Mouse (Mus musculus) intestine, embryonic 16.5 days (tissue): ENCODE data around the gene Selenbp2. TPM values are rescaled to one million over a fixed set of nuclear protein-coding genes. Genes with fewer than 3 reads are reported as not detected.
A peak's percentile ranks its signal among the peaks of the same experiment; 100 is the strongest.
"Not testable (repeated sequence)": the region's sequence is repeated elsewhere in the genome, so short reads cannot be mapped to it uniquely, and the experiment has no call there.

ENCODE experiments used
- ATAC-seq: fragments of 200-750 bp; cut with Nextera tagmentation; 2 replicates; pipeline ENCODE4 v1.8.0; 2017; ENCODE audit warnings: moderate TSS enrichment, moderate library complexity
- H3K27ac ChIP-seq: fragments of 300-500 bp; sonication (generic); 2 replicates; pipeline ENCODE4 v1.5.1; 2014; ENCODE audit warnings: mild to moderate bottlenecking, low read length
- H3K27me3 ChIP-seq: fragments of 300-500 bp; sonication (generic); replicated peaks from 2 replicates; pipeline ENCODE4 v1.6.1; 2014; ENCODE audit warnings: low read length, control low read depth, mixed read lengths; ENCODE audit not compliant: control insufficient read depth, insufficient read depth
- H3K36me3 ChIP-seq: fragments of 300-500 bp; sonication (generic); 2 replicates; pipeline ENCODE4 v1.6.1; 2014; ENCODE audit warnings: low read length, control low read depth; ENCODE audit not compliant: control insufficient read depth, insufficient read depth
- H3K4me1 ChIP-seq: fragments of 300-500 bp; sonication (generic); 2 replicates; pipeline ENCODE4 v1.6.1; 2014; ENCODE audit warnings: low read length, control low read depth, mixed read lengths; ENCODE audit not compliant: control insufficient read depth, insufficient read depth
- H3K4me2 ChIP-seq: fragments of 300-500 bp; sonication (generic); 2 replicates; pipeline ENCODE4 v1.6.1; 2014; ENCODE audit warnings: low read depth, low read length, control low read depth
- H3K4me3 ChIP-seq: fragments of 300-500 bp; sonication (generic); 2 replicates; pipeline ENCODE4 v1.5.1; 2014; ENCODE audit warnings: mild to moderate bottlenecking, low read length
- H3K9ac ChIP-seq: fragments of 300-500 bp; sonication (generic); 2 replicates; pipeline ENCODE4 v1.6.1; 2014; ENCODE audit warnings: low read depth, low read length
- H3K9me3 ChIP-seq: fragments of 300-500 bp; sonication (generic); 2 replicates; pipeline ENCODE4 v1.6.1; 2016; ENCODE audit warnings: low read length, control low read depth; ENCODE audit not compliant: control insufficient read depth
- WGBS: fragments of 180-500 bp; shearing (Covaris S2); extraction: QIAGEN DNeasy Blood & Tissue Kit; methylation state at CpG from one replicate; pipeline ENCODE4 v1.1.7; 2014; 5-methylcytosine and 5-hydroxymethylcytosine counted together
- polyA plus RNA-seq: library from polyadenylated mRNA; unstranded; fragments of >200 nt; fragmentation: Nextera tagmentation; extraction: Ambion mirVana; gene quantifications from 2 replicates; pipeline ENCODE4 v1.2.1, GENCODE M21; 2015

The Selenbp2 gene
- polyA plus RNA-seq = 7.0 and 7.1 TPM in 2 replicates

DNA sequence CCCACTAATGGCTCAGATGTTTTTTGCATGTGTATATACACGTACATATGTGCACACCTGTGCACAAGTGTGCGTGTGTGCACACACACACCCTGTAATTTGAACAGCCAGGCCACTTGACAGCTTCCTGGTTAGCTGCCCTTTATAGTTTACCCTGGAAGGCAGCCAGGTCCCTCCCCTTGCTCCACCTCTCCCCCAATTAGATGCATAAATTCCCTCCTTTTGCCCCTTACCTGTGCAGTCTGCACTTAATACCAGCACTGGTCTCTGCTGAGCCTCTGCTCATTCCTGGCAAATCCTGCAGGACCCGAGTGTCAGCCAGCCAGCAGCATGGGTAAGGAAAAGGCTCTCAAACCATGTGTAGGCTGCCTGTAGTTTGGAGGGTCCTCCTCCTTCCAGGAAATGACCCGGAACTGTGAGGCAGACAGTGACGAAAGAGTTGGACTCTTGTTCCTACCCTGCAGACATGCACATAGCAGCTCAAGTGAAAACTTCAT lies at the start of gene Selenbp2:
Gene Selenbp2 (plus strand): TSS at position 228 of the 497 bp plus-strand sequence.
- H3K36me3 ChIP-seq = no peaks in the 10 kb centered on the region
- peak within 1 kb of the TSS; percentile 59; the same call in 1 of the 2 replicates for H3K27ac ChIP-seq
- no peak within 1 kb of the TSS; the same call in 1 of the 2 replicates for H3K9ac ChIP-seq
- H3K4me3 ChIP-seq = no peak within 1 kb of the TSS
- 0 out of 2 replicates have a peak within 1 kb of the TSS, but pooled peaks have one; percentile 37 for H3K4me2 ChIP-seq
- no peaks in the 10 kb centered on the region for H3K27me3 ChIP-seq
- H3K4me1 ChIP-seq = no peaks in the 10 kb centered on the region; the same call in 1 of the 2 replicates
- H3K9me3 ChIP-seq = no peaks in the 10 kb centered on the region
- 18% methylated on average over 5 of the region's 5 CpGs for WGBS
- ATAC-seq = peak; percentile 85

GRCm38 (mm10) chr3:94648755-94649590 lies 44.4 kb upstream of the Selenbp2 start:
- no peak overlapping the region for H3K9ac ChIP-seq
- 18% methylated on average over 6 of the region's 6 CpGs for WGBS
- H3K36me3 ChIP-seq = no peaks in the 10 kb centered on the region
- no peaks in the 10 kb centered on the region for H3K27me3 ChIP-seq
- H3K4me1 ChIP-seq = peaks cover 24% of the 10 kb centered on the region
- H3K9me3 ChIP-seq = no peaks in the 10 kb centered on the region
- H3K4me3 ChIP-seq = no peak overlapping the region
- peak overlapping the region; percentile 4; the same call in 1 of the 2 replicates for H3K4me2 ChIP-seq
- peak; percentile 96 for ATAC-seq
- H3K27ac ChIP-seq = peak overlapping the region; percentile 79

- H3K9ac ChIP-seq = no peak overlapping the region
- no peak overlapping the region for H3K4me3 ChIP-seq
- peak; percentile 7; the same call in 1 of the 2 replicates for ATAC-seq
- H3K9me3 ChIP-seq = no peaks in the 10 kb centered on the region
- 63% methylated on average over 7 of the region's 7 CpGs for WGBS
- H3K27me3 ChIP-seq = no peaks in the 10 kb centered on the region
- H3K27ac ChIP-seq = no peak overlapping the region
- H3K4me1 ChIP-seq = peaks cover 24% of the 10 kb centered on the region
- H3K4me2 ChIP-seq = 0 out of 2 replicates have a peak overlapping the region, but pooled peaks have one; percentile 10
- H3K36me3 ChIP-seq = no peaks in the 10 kb centered on the region
Measured at GRCm38 (mm10) chr3:94650409-94650808, 42.9 kb upstream of the Selenbp2 start.

DNA sequence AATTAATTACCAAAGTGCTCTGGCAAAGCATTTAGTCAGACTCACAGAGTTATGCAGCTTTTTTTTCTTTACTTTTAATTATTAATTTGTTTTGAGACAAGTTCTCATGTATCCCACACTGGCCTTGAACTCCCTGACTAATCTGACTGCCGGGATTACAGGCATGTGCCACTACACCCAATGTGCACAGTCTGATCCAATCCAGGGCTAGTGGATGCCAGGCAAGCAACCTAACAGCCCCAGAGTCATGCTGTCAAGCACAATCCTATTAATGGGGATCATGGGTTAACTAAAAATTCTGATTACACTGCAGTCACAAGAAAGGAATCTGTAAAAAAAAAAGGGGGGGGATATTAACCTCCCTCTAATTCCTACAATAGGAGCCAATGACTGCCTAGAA lies 39.4 kb upstream of the Selenbp2 start:
- H3K4me1 ChIP-seq = peaks cover 19% of the 10 kb centered on the region
- not testable (repeated sequence) for H3K36me3 ChIP-seq, H3K4me3 ChIP-seq, H3K9ac ChIP-seq, H3K9me3 ChIP-seq, H3K27ac ChIP-seq, H3K27me3 ChIP-seq, H3K4me2 ChIP-seq, ATAC-seq
- WGBS = 62% methylated on average over 1 of the region's 1 CpGs

- 4% methylated on average over 22 of the region's 47 CpGs for WGBS
- H3K4me3 ChIP-seq = peak overlapping the region; percentile 48
- peak overlapping the region; percentile 60 for H3K4me2 ChIP-seq
- H3K9ac ChIP-seq = peak overlapping the region; percentile 70
- H3K36me3 ChIP-seq, H3K4me1 ChIP-seq, H3K27me3 ChIP-seq, H3K27ac ChIP-seq, H3K9me3 ChIP-seq: not testable (repeated sequence)
- peak; percentile 39 for ATAC-seq
Measured at GRCm38 (mm10) chr3:94657852-94658739, 35.3 kb upstream of the Selenbp2 start.

DNA sequence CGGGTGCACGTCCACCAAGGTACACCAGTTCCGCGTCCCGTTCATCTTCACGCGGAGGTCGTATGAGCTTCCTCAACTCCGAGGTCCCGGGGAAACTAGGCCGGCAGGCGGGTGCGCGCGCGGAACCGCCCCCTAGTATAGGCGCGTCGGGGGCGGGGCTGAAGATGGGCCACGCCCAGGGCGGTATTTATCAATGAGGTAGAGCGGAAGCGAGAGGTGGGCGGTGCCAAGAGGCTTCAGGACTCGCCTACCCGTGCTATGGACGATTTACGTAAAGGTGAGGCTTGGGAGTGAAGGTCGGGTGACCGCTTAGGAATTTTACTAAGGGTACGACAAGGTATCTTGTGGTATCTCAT lies 34.6 kb upstream of the Selenbp2 start, which contains the start of gene Tuft1:
Gene Tuft1 (minus strand): TSS at position 133 of the 356 bp plus-strand sequence.
- H3K9me3 ChIP-seq, H3K27me3 ChIP-seq, H3K4me1 ChIP-seq, H3K36me3 ChIP-seq: not testable (repeated sequence)
- peak within 1 kb of the TSS; percentile 48 for H3K4me3 ChIP-seq
- H3K27ac ChIP-seq = peak within 1 kb of the TSS; percentile 86
- H3K9ac ChIP-seq = peak within 1 kb of the TSS; percentile 70
- WGBS = under 1% methylated on average over 20 of the region's 33 CpGs
- H3K4me2 ChIP-seq = peak within 1 kb of the TSS; percentile 60
- peak; percentile 93 for ATAC-seq

GRCm38 (mm10) chr3:94659142-94659748 lies 34.1 kb upstream of the Selenbp2 start:
- not testable (repeated sequence) for H3K36me3 ChIP-seq, H3K27me3 ChIP-seq, H3K9ac ChIP-seq, H3K4me1 ChIP-seq, H3K9me3 ChIP-seq
- H3K4me3 ChIP-seq = peak overlapping the region; percentile 33
- peak; percentile 93 for ATAC-seq
- H3K27ac ChIP-seq = peak overlapping the region; percentile 86
- 23% methylated on average over 8 of the region's 10 CpGs for WGBS
- peak overlapping the region; percentile 30 for H3K4me2 ChIP-seq

- H3K9ac ChIP-seq, H3K36me3 ChIP-seq, H3K4me2 ChIP-seq, H3K27ac ChIP-seq, H3K4me3 ChIP-seq, H3K4me1 ChIP-seq, ATAC-seq, H3K27me3 ChIP-seq, H3K9me3 ChIP-seq: not testable (repeated sequence)
- WGBS = 88% methylated on average over 2 of the region's 2 CpGs
Measured at GRCm38 (mm10) chr3:94660841-94661240, 32.5 kb upstream of the Selenbp2 start.
